Mouse (Mus musculus) B cell, adult 2 months (primary cell): ENCODE measurements around the gene Cdt1.

Experiments used
- DNase-seq, 2 experiments: peaks; one replicate each; pipeline ENCODE4 v3.0.0; 2022

Gene Cdt1

GRCm38 (mm10) chr8:122574667-122575251 lies 6.9 kb downstream of the Cdt1 start:
- DNase-seq = no peak

- DNase-seq = no peak
Measured at GRCm38 (mm10) chr8:122575286-122575685, 7.5 kb downstream of the Cdt1 start.

GRCm38 (mm10) chr8:122575735-122576647 lies 8.2 kb downstream of the Cdt1 start:
- DNase-seq = peak; percentile 8 to 9

GRCm38 (mm10) chr8:122576648-122577022 lies 8.8 kb downstream of the Cdt1 start, which contains the start of gene Aprt:
TSS of gene Aprt (minus strand) at chr8:122576909.
- DNase-seq = peak; percentile 99 to 100

GRCm38 (mm10) chr8:122577116-122577515 lies 9.3 kb downstream of the Cdt1 start:
- no peak for DNase-seq

GRCm38 (mm10) chr8:122579196-122579595 lies 11.4 kb downstream of the Cdt1 start:
- DNase-seq = no peak

- DNase-seq = no peak
Measured at GRCm38 (mm10) chr8:122580926-122581325, 13.1 kb downstream of the Cdt1 start.

GRCm38 (mm10) chr8:122584981-122585380 lies 17.2 kb downstream of the Cdt1 start:
- DNase-seq = no peak

GRCm38 (mm10) chr8:122585411-122585891 lies 17.6 kb downstream of the Cdt1 start:
- no peak for DNase-seq

GRCm38 (mm10) chr8:122586171-122586570 lies 18.4 kb downstream of the Cdt1 start:
- DNase-seq = no peak

- DNase-seq = no peak
Measured at GRCm38 (mm10) chr8:122586749-122587148, 18.9 kb downstream of the Cdt1 start.

GRCm38 (mm10) chr8:122593240-122593639 lies 25.4 kb downstream of the Cdt1 start:
- no peak for DNase-seq

- DNase-seq = no peak
Measured at GRCm38 (mm10) chr8:122593783-122594507, 26.1 kb downstream of the Cdt1 start.

GRCm38 (mm10) chr8:122596031-122596430 lies 28.2 kb downstream of the Cdt1 start:
- no peak for DNase-seq

GRCm38 (mm10) chr8:122600666-122601065 lies 32.9 kb downstream of the Cdt1 start:
- no peak for DNase-seq

- DNase-seq = no peak
Measured at GRCm38 (mm10) chr8:122604640-122605039, 36.8 kb downstream of the Cdt1 start.

- peak; percentile 26 to 33 for DNase-seq
Measured at GRCm38 (mm10) chr8:122605367-122605766, 37.6 kb downstream of the Cdt1 start.

GRCm38 (mm10) chr8:122606810-122607209 lies 39.0 kb downstream of the Cdt1 start:
- DNase-seq = no peak

GRCm38 (mm10) chr8:122610209-122610608 lies 42.4 kb downstream of the Cdt1 start:
- DNase-seq = no peak

- peak; percentile 66 to 68 for DNase-seq
Measured at GRCm38 (mm10) chr8:122610612-122611277, 42.9 kb downstream of the Cdt1 start.

GRCm38 (mm10) chr8:122611295-122612133 lies 43.7 kb downstream of the Cdt1 start, which contains the start of the genes Galns and Trappc2l:
TSS of gene Galns (minus strand) at chr8:122611463.
TSS of gene Trappc2l (plus strand) at chr8:122611640.
- peak; percentile 96 to 98 for DNase-seq
